Mouse (Mus musculus) cerebellum, adult 2 months (tissue): ENCODE data around the gene Tmem151b. TPM values are rescaled to one million over a fixed set of nuclear protein-coding genes. Genes with fewer than 3 reads are reported as not detected.

ENCODE experiments used
- DNase-seq, 2 experiments: peaks; one replicate each; pipeline ENCODE4 v3.0.0; 2021
- H3K27ac ChIP-seq: fragments of 200-500 bp; 2 replicates; pipeline ENCODE4 v1.5.1; 2012; ENCODE audit warnings: low read length, control low read depth, inconsistent platforms; ENCODE audit not compliant: insufficient read depth
- H3K27me3 ChIP-seq: fragments of 200-500 bp; 2 replicates; pipeline ENCODE4 v1.6.1; 2012; ENCODE audit warnings: inconsistent platforms, mild to moderate bottlenecking, low read length, moderate library complexity; ENCODE audit not compliant: control insufficient read depth, insufficient read depth
- H3K4me1 ChIP-seq: fragments of 200-500 bp; 2 replicates; pipeline ENCODE4 v1.6.1; 2011; ENCODE audit warnings: low read length; ENCODE audit not compliant: control insufficient read depth, insufficient read depth
- H3K4me3 ChIP-seq: fragments of 200-500 bp; replicated peaks from 2 replicates; pipeline ENCODE3; 2011; ENCODE audit warnings: mild to moderate bottlenecking, low read depth, low read length, control low read depth; ENCODE audit not compliant: insufficient read depth
- CTCF ChIP-seq: fragments of 200-500 bp; IDR thresholded peaks from 2 replicates; pipeline ENCODE4 v1.5.1; 2011; ENCODE audit warnings: low read depth, mild to moderate bottlenecking, control low read depth, low read length, moderate library complexity, borderline replicate concordance; ENCODE audit not compliant: insufficient read depth
- POLR2A ChIP-seq: fragments of 200-500 bp; IDR thresholded peaks from 2 replicates; pipeline ENCODE4 v1.6.1; 2011; ENCODE audit warnings: low read length, control low read depth, borderline replicate concordance; ENCODE audit not compliant: insufficient read depth
- WGBS: fragments of 180-500 bp; shearing (Covaris S2); methylation state at CpG from one replicate; pipeline ENCODE4 v1.1.7; 2018; 5-methylcytosine and 5-hydroxymethylcytosine counted together
- polyA plus RNA-seq: library from polyadenylated mRNA; depleted of rRNA; stranded (reverse); fragments of >200 nt; gene quantifications from 2 replicates; pipeline ENCODE4 v1.2.3, GENCODE M21; 2012

Gene Tmem151b
- polyA plus RNA-seq, 1 experiment, result 125 TPM

- Histone ChIP-seq H3K27ac (no peak overlapping the region), H3K4me1 (peaks cover 54% of the 10 kb centered on the region), H3K27me3 (no peaks in the 10 kb centered on the region), H3K4me3 (no peak overlapping the region)
- WGBS, result 89% methylated on average over 7 of the region's 7 CpGs
- TF ChIP-seq POLR2A (no peak), CTCF (no peak)
- peak in 1 of 2 experiments; percentile 13 for DNase-seq
Observed at GRCm38 (mm10) chr17:45588370-45588769, 38.9 kb upstream of the Tmem151b start.

DNA sequence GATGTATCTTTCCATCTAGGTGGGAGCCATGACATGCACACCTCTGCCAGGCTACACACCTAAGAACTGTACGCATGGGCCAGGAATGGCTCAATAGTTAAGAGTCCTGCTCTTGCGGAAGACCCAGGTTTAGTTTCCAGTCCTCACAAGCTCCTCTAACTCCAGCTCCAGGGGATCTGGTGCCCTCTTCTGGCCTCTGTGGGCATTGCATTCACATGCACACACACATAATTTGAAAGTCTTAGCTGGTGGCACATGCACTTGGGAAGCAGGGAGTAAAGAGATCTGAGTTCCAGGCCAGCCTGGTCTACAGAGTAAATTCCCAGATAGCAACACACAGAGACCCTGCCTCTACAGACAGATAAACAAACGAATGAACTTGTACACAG, 37.0 kb upstream of the Tmem151b start:
- peak; percentile 12 to 40 for DNase-seq
- 99% methylated on average over 3 of the region's 3 CpGs for WGBS
- H3K27me3 ChIP-seq, result no peaks in the 10 kb centered on the region
- H3K4me3 ChIP-seq, result no peak overlapping the region
- TF ChIP-seq POLR2A, result no peak
- TF ChIP-seq CTCF, result peak; percentile 40; the same call in 1 of the 2 replicates
- H3K4me1 ChIP-seq, result peaks cover 36% of the 10 kb centered on the region
- H3K27ac ChIP-seq, result no peak overlapping the region

- H3K27ac ChIP-seq, result peak overlapping the region; percentile 84
- no peaks in the 10 kb centered on the region for H3K27me3 ChIP-seq
- 71% methylated on average over 23 of the region's 23 CpGs for WGBS
- TF ChIP-seq POLR2A (no peak), CTCF (no peak)
- peaks cover 40% of the 10 kb centered on the region for H3K4me1 ChIP-seq
- H3K4me3 ChIP-seq, result no peak overlapping the region
- peak; percentile 4 to 18 for DNase-seq
Observed at GRCm38 (mm10) chr17:45585725-45586448, 36.4 kb upstream of the Tmem151b start.

DNA sequence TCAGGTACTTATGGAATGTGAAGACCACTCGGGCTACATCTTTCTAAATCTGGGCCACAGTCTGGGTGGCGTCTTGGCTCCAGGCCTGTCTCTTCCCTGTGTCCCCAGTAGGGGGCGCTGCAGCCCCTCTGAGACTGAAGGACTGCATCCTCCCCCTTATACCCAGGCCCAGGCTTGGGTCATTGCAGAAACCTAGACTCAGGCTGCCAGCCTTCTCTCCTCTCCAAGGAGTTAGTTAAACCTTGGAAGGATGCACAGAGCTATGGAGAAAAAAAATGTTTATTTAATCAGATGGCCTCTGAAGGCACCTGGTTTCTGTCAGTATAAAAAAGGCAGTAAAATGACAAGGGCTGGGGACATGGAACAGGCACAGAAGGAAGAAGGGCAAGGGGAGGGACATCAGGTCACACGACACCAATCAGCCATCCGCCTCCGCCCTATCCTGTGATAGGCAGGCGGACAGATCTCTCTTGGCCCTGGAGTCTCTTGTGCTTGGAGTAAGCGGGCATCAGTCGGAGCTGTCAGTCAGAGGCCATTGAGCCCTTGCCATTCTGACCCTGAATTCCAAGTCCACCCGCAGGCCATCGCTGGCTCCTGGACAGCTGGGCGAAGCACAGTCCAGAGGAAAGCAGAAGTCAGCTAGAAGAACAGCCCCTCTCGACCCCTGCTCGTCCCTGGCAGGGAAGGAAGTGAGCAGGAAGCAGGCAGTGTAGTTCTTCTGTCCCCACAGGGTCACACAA, 35.6 kb upstream of the Tmem151b start:
- 22% methylated on average over 14 of the region's 14 CpGs for WGBS
- Histone ChIP-seq H3K4me3 (no peak overlapping the region), H3K27me3 (no peaks in the 10 kb centered on the region), H3K27ac (peak overlapping the region; percentile 84), H3K4me1 (peaks cover 38% of the 10 kb centered on the region)
- peak; percentile 74 to 78 for DNase-seq
- TF ChIP-seq CTCF, result peak; percentile 81
- peak; percentile 19; the same call in 1 of the 2 replicates for TF ChIP-seq POLR2A

DNA sequence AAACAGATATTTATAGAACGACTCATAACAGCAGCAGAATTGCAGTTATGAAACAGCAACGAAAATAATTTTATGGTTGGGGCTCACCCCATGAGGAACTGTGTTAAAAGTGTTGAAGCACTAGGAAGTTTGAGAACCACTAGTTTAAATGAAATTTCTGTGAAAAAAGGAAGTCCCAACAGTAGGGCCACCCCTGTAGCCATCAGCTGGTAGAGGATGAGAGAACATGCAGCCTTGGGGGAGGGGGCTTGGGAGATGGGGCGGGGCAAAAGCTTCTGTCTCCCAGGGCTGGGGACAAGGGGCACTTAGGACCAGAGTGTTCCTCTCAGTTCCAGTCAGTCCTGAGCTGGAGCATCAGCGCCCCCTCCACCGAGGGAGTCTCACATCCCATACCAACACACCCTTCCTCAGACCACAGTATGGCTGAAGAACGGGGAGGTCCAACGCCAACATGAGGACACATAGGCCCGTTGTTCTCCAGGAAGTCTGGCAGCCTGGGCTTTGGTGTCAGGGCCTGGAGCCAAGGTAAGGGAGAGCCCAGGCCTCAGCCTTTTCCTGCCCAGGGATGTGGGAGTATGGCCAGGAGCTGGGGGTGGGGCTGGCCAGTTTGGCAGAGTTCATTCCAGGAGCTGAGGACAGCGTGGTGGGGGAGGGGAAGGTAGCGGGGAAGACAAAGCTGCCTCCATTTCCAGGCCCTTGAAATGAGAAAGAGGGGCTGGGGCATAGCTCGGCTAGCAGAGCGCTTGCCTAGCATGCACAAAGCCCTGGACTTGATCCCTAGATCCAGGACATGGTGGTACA, 34.8 kb upstream of the Tmem151b start:
- TF ChIP-seq POLR2A, result no peak
- TF ChIP-seq CTCF, result no peak
- peak; percentile 74 to 79 for DNase-seq
- 15% methylated on average over 12 of the region's 12 CpGs for WGBS

DNA sequence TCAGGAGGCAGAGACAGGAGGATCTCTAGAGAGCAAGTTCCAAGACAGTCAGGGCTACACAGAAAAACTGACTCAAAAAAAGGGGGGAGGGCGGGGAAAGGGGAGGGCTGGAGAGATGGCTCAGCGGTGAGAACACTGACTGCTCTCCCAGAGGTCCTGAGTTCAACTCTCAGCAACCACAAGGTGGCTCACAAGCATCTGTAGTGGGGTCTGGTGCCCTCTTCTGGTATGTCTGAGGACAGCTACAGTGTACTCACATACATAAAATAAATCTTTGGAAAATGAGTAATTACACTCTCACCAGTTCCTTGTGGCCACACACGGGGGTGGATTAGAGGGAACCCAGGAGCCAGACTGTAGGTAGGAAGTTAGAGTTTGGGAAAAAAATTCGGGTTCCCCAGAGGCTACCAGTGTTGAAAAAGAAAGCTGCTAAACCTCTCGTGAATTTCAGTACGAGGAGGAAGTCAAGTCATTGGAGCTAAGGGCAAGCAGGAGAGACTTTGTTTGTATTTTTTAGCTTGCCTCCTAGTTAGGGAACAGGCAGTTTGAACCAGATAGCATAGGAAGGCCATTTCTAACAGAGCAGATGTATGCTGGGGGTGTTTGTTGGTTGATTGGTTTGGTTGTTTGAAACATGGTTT, 33.4 kb upstream of the Tmem151b start:
- 66% methylated on average over 6 of the region's 6 CpGs for WGBS

More for the DNA sequence above, 34.8 kb upstream of the Tmem151b start:
- Histone ChIP-seq H3K27ac (peak overlapping the region; percentile 84), H3K27me3 (no peaks in the 10 kb centered on the region), H3K4me1 (peaks cover 31% of the 10 kb centered on the region), H3K4me3 (no peak overlapping the region)

GRCm38 (mm10) chr17:45582188-45582587, 32.7 kb upstream of the Tmem151b start:
- no peak for TF ChIP-seq CTCF
- no peak for TF ChIP-seq POLR2A
- WGBS, result 94% methylated on average over 6 of the region's 6 CpGs
- DNase-seq, result no peak
- no peaks in the 10 kb centered on the region for H3K27me3 ChIP-seq
- H3K4me1 ChIP-seq, result peaks cover 23% of the 10 kb centered on the region
- H3K4me3 ChIP-seq, result no peak overlapping the region
- H3K27ac ChIP-seq, result no peak overlapping the region

More for the DNA sequence above, 33.4 kb upstream of the Tmem151b start:
- Histone ChIP-seq H3K27ac (no peak overlapping the region), H3K27me3 (no peaks in the 10 kb centered on the region), H3K4me1 (peaks cover 23% of the 10 kb centered on the region), H3K4me3 (no peak overlapping the region)
- TF ChIP-seq CTCF (peak; percentile 52; the same call in 1 of the 2 replicates), POLR2A (no peak)
- peak in 1 of 2 experiments; percentile 30 for DNase-seq
